Mouse (Mus musculus): Measurements from ENCODE around the gene Mapk14. TPM values are rescaled to one million over a fixed set of nuclear protein-coding genes. Genes with fewer than 3 reads are reported as not detected.

Mapk14 gene
- polyA plus RNA-seq, 1 experiment from 2014 or later, result 40.7 TPM

- H3K4me1 ChIP-seq, result no peaks in the 10 kb centered on the region
- H3K9me3 ChIP-seq, result no peaks in the 10 kb centered on the region
- no peak overlapping the region for H3K27ac ChIP-seq
- peaks cover 50% of the 10 kb centered on the region for H3K36me3 ChIP-seq
- H3K9ac ChIP-seq, result no peak overlapping the region
- H3K27me3 ChIP-seq (replicated peaks), result no peaks in the 10 kb centered on the region
- WGBS, result 76% methylated on average over 6 of the region's 6 CpGs
- H3K4me3 ChIP-seq (replicated peaks), result no peak overlapping the region
- no peak for ATAC-seq (ENCODE audit: insufficient read depth, low FRiP score, low read depth)
- H3K4me2 ChIP-seq, result no peak overlapping the region
Observed at GRCm38 (mm10) chr17:28745773-28746172, 54.6 kb downstream of the Mapk14 start.

- ATAC-seq (ENCODE audit: insufficient read depth, low FRiP score, low read depth), result no peak
- Histone ChIP-seq H3K4me2 (no peak overlapping the region), H3K36me3 (peaks cover 38% of the 10 kb centered on the region), H3K4me1 (no peaks in the 10 kb centered on the region), H3K27ac (no peak overlapping the region), H3K9ac (no peak overlapping the region), H3K9me3 (no peaks in the 10 kb centered on the region), H3K27me3 (replicated peaks) (no peaks in the 10 kb centered on the region), H3K4me3 (replicated peaks) (no peak overlapping the region)
- 85% methylated on average over 4 of the region's 4 CpGs for WGBS
Observed at GRCm38 (mm10) chr17:28748001-28748400, 56.9 kb downstream of the Mapk14 start.

GRCm38 (mm10) chr17:28750580-28750979, 59.5 kb downstream of the Mapk14 start:
- Histone ChIP-seq H3K9ac (no peak overlapping the region), H3K27ac (no peak overlapping the region), H3K36me3 (peaks cover 18% of the 10 kb centered on the region; the same call in 1 of the 2 replicates), H3K4me1 (no peaks in the 10 kb centered on the region), H3K9me3 (no peaks in the 10 kb centered on the region), H3K27me3 (replicated peaks) (no peaks in the 10 kb centered on the region), H3K4me2 (no peak overlapping the region), H3K4me3 (replicated peaks) (no peak overlapping the region)
- WGBS, result 71% methylated on average over 6 of the region's 6 CpGs
- no peak for ATAC-seq (ENCODE audit: insufficient read depth, low FRiP score, low read depth)

- no peak for ATAC-seq (ENCODE audit: insufficient read depth, low FRiP score, low read depth)
- 60% methylated on average over 5 of the region's 5 CpGs for WGBS
- no peaks in the 10 kb centered on the region for H3K36me3 ChIP-seq
- H3K4me2 ChIP-seq, result no peak overlapping the region
- no peak overlapping the region for H3K9ac ChIP-seq
- H3K27ac ChIP-seq, result no peak overlapping the region
- no peaks in the 10 kb centered on the region for H3K9me3 ChIP-seq
- H3K4me3 ChIP-seq (replicated peaks), result no peak overlapping the region
- no peaks in the 10 kb centered on the region for H3K27me3 ChIP-seq (replicated peaks)
- no peaks in the 10 kb centered on the region for H3K4me1 ChIP-seq
Observed at GRCm38 (mm10) chr17:28756447-28756846, 65.3 kb downstream of the Mapk14 start.

- ATAC-seq (ENCODE audit: insufficient read depth, low FRiP score, low read depth), result no peak
- no peaks in the 10 kb centered on the region for H3K9me3 ChIP-seq
- no peaks in the 10 kb centered on the region for H3K36me3 ChIP-seq
- no peak overlapping the region for H3K9ac ChIP-seq
- H3K27ac ChIP-seq, result no peak overlapping the region
- H3K4me2 ChIP-seq, result no peak overlapping the region
- no peaks in the 10 kb centered on the region for H3K27me3 ChIP-seq (replicated peaks)
- H3K4me3 ChIP-seq (replicated peaks), result no peak overlapping the region
- 75% methylated on average over 2 of the region's 2 CpGs for WGBS
- H3K4me1 ChIP-seq, result no peaks in the 10 kb centered on the region
Observed at GRCm38 (mm10) chr17:28757470-28757869, 66.3 kb downstream of the Mapk14 start.

- no peaks in the 10 kb centered on the region for H3K4me1 ChIP-seq
- no peak for ATAC-seq (ENCODE audit: insufficient read depth, low FRiP score, low read depth)
- H3K4me2 ChIP-seq, result no peak overlapping the region
- no peaks in the 10 kb centered on the region for H3K9me3 ChIP-seq
- no peak overlapping the region for H3K9ac ChIP-seq
- no peak overlapping the region for H3K4me3 ChIP-seq (replicated peaks)
- H3K27me3 ChIP-seq (replicated peaks), result no peaks in the 10 kb centered on the region
- WGBS, result 51% methylated on average over 8 of the region's 8 CpGs
- no peaks in the 10 kb centered on the region for H3K36me3 ChIP-seq
- H3K27ac ChIP-seq, result no peak overlapping the region
Observed at GRCm38 (mm10) chr17:28760736-28761312, 69.7 kb downstream of the Mapk14 start.

GRCm38 (mm10) chr17:28761871-28762270, 70.7 kb downstream of the Mapk14 start:
- H3K27me3 ChIP-seq (replicated peaks), result no peaks in the 10 kb centered on the region
- H3K4me1 ChIP-seq, result no peaks in the 10 kb centered on the region
- no peak overlapping the region for H3K4me2 ChIP-seq
- H3K27ac ChIP-seq, result no peak overlapping the region
- no peak overlapping the region for H3K4me3 ChIP-seq (replicated peaks)
- no peaks in the 10 kb centered on the region for H3K36me3 ChIP-seq
- 14% methylated on average over 3 of the region's 3 CpGs for WGBS
- H3K9me3 ChIP-seq, result no peaks in the 10 kb centered on the region
- ATAC-seq (ENCODE audit: insufficient read depth, low FRiP score, low read depth), result peak; percentile 66
- no peak overlapping the region for H3K9ac ChIP-seq

GRCm38 (mm10) chr17:28766203-28766602, 75.1 kb downstream of the Mapk14 start:
- H3K9ac ChIP-seq, result no peak overlapping the region
- no peak for ATAC-seq (ENCODE audit: insufficient read depth, low FRiP score, low read depth)
- H3K4me1 ChIP-seq, result peaks cover 15% of the 10 kb centered on the region
- H3K9me3 ChIP-seq, result no peaks in the 10 kb centered on the region
- 48% methylated on average over 3 of the region's 3 CpGs for whole genome bisulfite sequencing
- H3K4me3 ChIP-seq (replicated peaks), result no peak overlapping the region
- no peak overlapping the region for H3K27ac ChIP-seq
- H3K4me2 ChIP-seq, result no peak overlapping the region
- no peaks in the 10 kb centered on the region for H3K27me3 ChIP-seq (replicated peaks)
- no peaks in the 10 kb centered on the region for H3K36me3 ChIP-seq

- WGBS, result 75% methylated on average over 11 of the region's 11 CpGs
Observed at GRCm38 (mm10) chr17:28766781-28767515, 75.8 kb downstream of the Mapk14 start.

GRCm38 (mm10) chr17:28769121-28769874, 78.2 kb downstream of the Mapk14 start, which contains the start of gene Mapk13:
Mapk13 (plus strand) TSS chr17:28769297.
- H3K4me2 ChIP-seq, result peak within 1 kb of the TSS; percentile 87
- peaks cover 15% of the 10 kb centered on the region for H3K4me1 ChIP-seq
- H3K4me3 ChIP-seq (replicated peaks), result peak within 1 kb of the TSS; percentile 61
- H3K9me3 ChIP-seq, result no peaks in the 10 kb centered on the region
- under 1% methylated on average over 55 of the region's 58 CpGs for WGBS
- H3K27me3 ChIP-seq (replicated peaks), result no peaks in the 10 kb centered on the region
- H3K9ac ChIP-seq, result peak within 1 kb of the TSS; percentile 61
- H3K27ac ChIP-seq, result peak within 1 kb of the TSS; percentile 63
- peak; percentile 34; the same call in 1 of the 2 replicates for ATAC-seq (ENCODE audit: insufficient read depth, low FRiP score, low read depth)
- no peaks in the 10 kb centered on the region for H3K36me3 ChIP-seq

More at GRCm38 (mm10) chr17:28766781-28767515, 75.8 kb downstream of the Mapk14 start:
- Histone ChIP-seq H3K4me1 (peaks cover 15% of the 10 kb centered on the region), H3K27ac (no peak overlapping the region), H3K27me3 (replicated peaks) (no peaks in the 10 kb centered on the region), H3K9ac (no peak overlapping the region), H3K36me3 (no peaks in the 10 kb centered on the region), H3K9me3 (no peaks in the 10 kb centered on the region), H3K4me3 (replicated peaks) (no peak overlapping the region), H3K4me2 (no peak overlapping the region)
- ATAC-seq (ENCODE audit: insufficient read depth, low FRiP score, low read depth), result no peak

- H3K27me3 ChIP-seq (replicated peaks), result no peaks in the 10 kb centered on the region
- peak overlapping the region; percentile 63; the same call in 1 of the 2 replicates for H3K27ac ChIP-seq
- H3K4me1 ChIP-seq, result peaks cover 15% of the 10 kb centered on the region
- 3% methylated on average over 24 of the region's 24 CpGs for WGBS
- ATAC-seq (ENCODE audit: insufficient read depth, low FRiP score, low read depth), result peak; percentile 48
- peak overlapping the region; percentile 87 for H3K4me2 ChIP-seq
- no peaks in the 10 kb centered on the region for H3K36me3 ChIP-seq
- peak overlapping the region; percentile 61 for H3K4me3 ChIP-seq (replicated peaks)
- no peaks in the 10 kb centered on the region for H3K9me3 ChIP-seq
- peak overlapping the region; percentile 61 for H3K9ac ChIP-seq
Observed at GRCm38 (mm10) chr17:28769875-28770421, 78.8 kb downstream of the Mapk14 start.

Data from stomach, embryonic 15.5 days (tissue).